Mouse (Mus musculus) small intestine, adult 2 months (tissue): ENCODE data around the gene G6pc.

Experiments
- CTCF ChIP-seq: fragments of 200-500 bp; IDR thresholded peaks from 2 replicates; pipeline ENCODE4 v1.5.1; 2012; ENCODE audit warnings: low read depth, mild to moderate bottlenecking, control low read depth, inconsistent platforms, low read length, moderate library complexity, mixed read lengths; ENCODE audit not compliant: insufficient replicate concordance, insufficient read length; ENCODE audit errors: extremely low read depth
- POLR2A ChIP-seq: fragments of 200-500 bp; IDR thresholded peaks from 2 replicates; pipeline ENCODE4 v1.6.1; 2012; ENCODE audit warnings: low read depth, mild to moderate bottlenecking, control low read depth, inconsistent platforms, low read length, moderate library complexity

DNA sequence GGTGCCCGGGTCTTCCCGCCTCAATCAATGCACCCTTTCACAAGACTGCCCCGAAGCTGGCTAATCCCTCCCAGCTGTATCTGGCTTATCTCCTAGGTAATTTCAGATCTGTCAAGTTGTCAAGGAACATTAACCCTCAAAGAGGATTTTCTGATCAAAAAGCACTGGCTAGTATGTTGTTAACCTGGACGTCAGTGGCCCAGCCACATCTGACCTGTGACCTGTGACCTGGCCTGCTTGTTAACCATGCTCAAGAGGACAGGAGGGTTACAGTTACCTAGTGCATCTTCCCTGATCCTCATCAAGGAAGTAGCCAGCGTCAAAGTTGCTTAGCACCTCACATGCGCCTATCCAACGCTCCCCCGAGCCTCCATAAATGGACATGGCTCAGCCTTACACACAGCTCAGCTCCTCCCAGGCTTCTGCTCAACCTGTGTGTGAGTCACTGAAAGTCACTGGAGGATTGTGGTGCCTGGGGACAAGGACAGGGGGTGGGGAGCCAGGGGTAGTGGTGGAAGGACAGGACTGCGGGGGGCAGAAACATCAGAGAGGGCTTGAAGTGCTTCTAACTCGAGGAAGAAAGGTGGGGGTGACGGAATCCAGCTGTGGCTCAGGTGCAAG is 16.2 kb upstream of the G6pc start:
- no peak for TF ChIP-seq POLR2A
- TF ChIP-seq CTCF, result no peak
